9 mouse cellular contexts compared by ENCODE assay signal in the genomic region with DNA sequence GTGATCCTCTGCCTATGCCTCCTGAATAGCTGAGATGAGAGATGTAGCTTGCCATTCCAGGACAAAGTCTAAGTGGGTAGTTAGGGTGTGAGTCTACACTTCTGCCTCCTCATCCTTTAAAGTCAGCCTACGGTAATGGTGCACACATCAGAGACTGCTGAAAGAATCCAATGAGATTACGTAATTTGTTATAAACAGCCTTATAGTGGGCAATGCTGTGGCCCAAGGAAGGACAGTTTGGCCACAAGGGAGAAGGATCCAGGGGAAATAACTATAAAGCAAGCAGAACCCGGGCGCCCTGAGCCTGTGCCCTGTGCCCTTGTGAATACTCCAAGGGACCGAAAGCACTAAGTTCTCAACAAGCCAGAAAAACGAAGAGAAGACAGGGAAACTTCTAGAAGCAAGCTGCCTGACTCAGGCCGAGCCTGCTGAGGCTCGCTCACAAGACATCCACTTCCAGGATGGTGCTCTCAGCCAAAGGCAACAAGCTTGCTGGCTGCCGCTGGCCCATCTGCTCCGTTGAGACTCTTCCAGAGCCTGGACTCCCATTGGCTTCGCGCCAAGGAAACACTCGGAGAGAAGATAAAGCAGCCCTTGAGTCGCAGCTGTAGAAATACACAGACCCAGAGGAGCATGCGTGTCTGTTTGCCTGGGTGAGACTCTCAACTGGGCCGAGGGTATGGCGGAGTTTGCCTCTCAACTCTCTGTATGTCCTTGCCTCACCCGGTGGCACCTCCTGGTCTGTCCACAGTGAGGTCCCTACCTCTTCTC. TPM values are rescaled to one million over a fixed set of nuclear protein-coding genes. Genes with fewer than 3 reads are reported as not detected.
DNase-seq lines count a peak whose midpoint lies in the region; ATAC-seq and TF ChIP-seq lines count a peak whose summit lies in the region.
"Not testable (repeated sequence)": the region's sequence is repeated elsewhere in the genome, so short reads cannot be mapped to it uniquely, and the experiment has no call there.
"Had no signal": no experiment of that assay in that cellular context is flagged by ENCODE, and none has a peak within 500 bp of the region (broad histone marks: within the 10 kb centered on the region; RNA-seq: fewer than 3 reads in every experiment).

No protein-coding gene starts in this region.

- 34% methylated on average over 14 of the region's 18 CpGs for WGBS in heart, embryonic 13.5 days
- WGBS in hindbrain, embryonic 13.5 days = 75% methylated on average over 11 of the region's 18 CpGs
- 59% methylated on average over 13 of the region's 18 CpGs for WGBS in kidney, adult 2 months
- WGBS in lung, embryonic 15.5 days = 34% methylated on average over 14 of the region's 18 CpGs
- WGBS in neural tube, embryonic 15.5 days = 65% methylated on average over 11 of the region's 18 CpGs

- not testable (repeated sequence) for H3K9me3 ChIP-seq in heart, embryonic 13.5 days; hindbrain, embryonic 13.5 days; lung, embryonic 15.5 days; neural tube, embryonic 15.5 days (replicated peaks)

- not testable (repeated sequence) for H3K36me3 ChIP-seq in heart, embryonic 13.5 days; hindbrain, embryonic 13.5 days; kidney, adult 2 months (ENCODE audit: control insufficient read depth, insufficient read depth, low read length); lung, embryonic 15.5 days; neural tube, embryonic 15.5 days

- H3K27me3 ChIP-seq in heart, embryonic 13.5 days (replicated peaks); hindbrain, embryonic 13.5 days; kidney, adult 2 months (replicated peaks; ENCODE audit: control insufficient read depth, insufficient read depth, low read length); lung, embryonic 15.5 days; neural tube, embryonic 15.5 days (replicated peaks): not testable (repeated sequence)

- 0 out of 2 replicates have a peak overlapping the region, but pooled peaks have one; percentile 44 for H3K9ac ChIP-seq in heart, embryonic 13.5 days
- not testable (repeated sequence) for H3K9ac ChIP-seq in hindbrain, embryonic 13.5 days; lung, embryonic 15.5 days; neural tube, embryonic 15.5 days (replicated peaks)

- DNase-seq in 3134 (ENCODE audit: extremely low read depth, insufficient read length, low spot score) = peak; percentile 42
- DNase-seq in cerebellum, postnatal 10 days = peak; percentile 32 to 41
- not testable (repeated sequence) for DNase-seq in kidney, adult 2 months

- not testable (repeated sequence) for TF ChIP-seq CTCF in kidney, adult 2 months (conservative IDR thresholded peaks at IDR 0.05; ENCODE audit: insufficient read depth, insufficient read length, low read depth, low read length)

- H3K4me2 ChIP-seq in heart, embryonic 13.5 days = peak overlapping the region; percentile 30; the same call in 1 of the 2 replicates
- H3K4me2 ChIP-seq in hindbrain, embryonic 13.5 days; lung, embryonic 15.5 days; neural tube, embryonic 15.5 days: not testable (repeated sequence)

- peak; percentile 90 for ATAC-seq in frontal cortex, adult (ENCODE audit: low TSS enrichment)
- ATAC-seq in heart, embryonic 13.5 days (ENCODE audit: extremely low read depth, insufficient number of reproducible peaks, low FRiP score, low TSS enrichment) = peak; percentile 63
- ATAC-seq in hindbrain, embryonic 13.5 days (ENCODE audit: low FRiP score) = peak; percentile 43; the same call in 1 of the 2 replicates
- ATAC-seq in lung, embryonic 15.5 days (ENCODE audit: borderline replicate concordance, extremely low read depth, low FRiP score, low TSS enrichment) = peak; percentile 79
- 0 out of 2 replicates have a peak, but pooled peaks have one; percentile 31 for ATAC-seq in neural tube, embryonic 15.5 days (ENCODE audit: low FRiP score)

- peak overlapping the region; percentile 83 for H3K27ac ChIP-seq in heart, embryonic 13.5 days (replicated peaks)
- H3K27ac ChIP-seq in hindbrain, embryonic 13.5 days; neural tube, embryonic 15.5 days (replicated peaks): not testable (repeated sequence)
- H3K27ac ChIP-seq in kidney, adult 2 months (ENCODE audit: insufficient read depth, low read depth, low read length) = peak overlapping the region; percentile 84
- peak overlapping the region; percentile 67 for H3K27ac ChIP-seq in lung, embryonic 15.5 days

- H3K4me3 ChIP-seq in heart, embryonic 13.5 days; hindbrain, embryonic 13.5 days; kidney, adult 2 months (ENCODE audit: insufficient read depth, low read depth, low read length); lung, embryonic 15.5 days; neural tube, embryonic 15.5 days (replicated peaks): not testable (repeated sequence)

- peaks cover 26% of the 10 kb centered on the region for H3K4me1 ChIP-seq in heart, embryonic 13.5 days
- H3K4me1 ChIP-seq in hindbrain, embryonic 13.5 days (replicated peaks); kidney, adult 2 months (ENCODE audit: control insufficient read depth, insufficient read depth, low read length); neural tube, embryonic 15.5 days: not testable (repeated sequence)
- H3K4me1 ChIP-seq in lung, embryonic 15.5 days = peaks cover 19% of the 10 kb centered on the region

- TF ChIP-seq POLR2A in kidney, adult 2 months (IDR thresholded peaks at IDR 0.05; ENCODE audit: low read depth, low read length) = not testable (repeated sequence)

RNA-seq across cellular contexts. Expression of a gene that starts 55.3 kb away (rescaled TPM):
- 0.23 and 0.42 TPM in 2 replicates for polyA plus RNA-seq in heart, embryonic 13.5 days (2015; fragmentation: Nextera tagmentation; extraction: Ambion mirVana)
- 0.09 and 0.10 TPM in 2 replicates for polyA plus RNA-seq in hindbrain, embryonic 13.5 days (2015; fragmentation: Nextera tagmentation; extraction: Ambion mirVana)
- 58.4 and 58.5 TPM in 2 replicates for polyA plus RNA-seq in kidney, adult 2 months (2012; rRNA removed)
- 0.73 and 1.3 TPM in 2 replicates for polyA plus RNA-seq in lung, embryonic 15.5 days (2015; fragmentation: Nextera tagmentation; extraction: Ambion mirVana)
- 0.23 and 0.51 TPM in 2 replicates for polyA plus RNA-seq in neural tube, embryonic 15.5 days (2015; fragmentation: Nextera tagmentation; extraction: Ambion mirVana)
- polyA plus RNA-seq: midbrain, embryonic 10.5 days had no signal

Comparison
In these comparisons a context has a peak if more than half of its experiments do, and no peak if none do; other contexts are left out.
1. ATAC-seq: peak in every context shown above with its lines; median percentile 90 in frontal cortex, adult; 79 in lung, embryonic 15.5 days; 63 in heart, embryonic 13.5 days; 43 in hindbrain, embryonic 13.5 days; 31 in neural tube, embryonic 15.5 days.
2. RNA of a gene that starts 55.3 kb away (polyA plus RNA-seq): 58.4 to 58.5 TPM in kidney, adult 2 months; 0.73 to 1.3 TPM in lung, embryonic 15.5 days, 0.23 to 0.51 TPM in neural tube, embryonic 15.5 days, 0.23 to 0.42 TPM in heart, embryonic 13.5 days and 0.09 to 0.10 TPM in hindbrain, embryonic 13.5 days; every median in the first group is over 10 times any median in the second.